23 mouse cellular contexts compared by ENCODE assay signal in the genomic region with DNA sequence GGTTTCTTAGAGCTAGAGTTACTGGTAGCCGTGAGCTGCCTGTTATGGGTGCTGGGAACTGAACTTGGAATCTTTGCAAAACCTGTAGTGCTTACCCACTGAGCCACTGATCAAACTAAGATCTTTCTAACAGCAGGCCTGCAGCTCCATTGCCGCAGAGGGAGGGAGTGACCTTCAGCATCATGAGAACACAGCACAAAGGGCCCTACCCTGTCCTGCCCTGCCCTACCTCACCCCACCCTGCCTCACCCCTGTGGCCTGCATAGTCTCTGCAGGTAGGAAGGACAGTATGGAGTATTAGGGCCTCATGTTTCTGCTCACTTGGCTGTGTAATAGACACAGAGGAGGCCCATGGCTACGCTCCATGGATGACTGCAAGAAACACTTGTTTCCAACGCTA. TPM values are rescaled to one million over a fixed set of nuclear protein-coding genes. Genes with fewer than 3 reads are reported as not detected.
DNase-seq lines count a peak whose midpoint lies in the region; ATAC-seq and TF ChIP-seq lines count a peak whose summit lies in the region.
"Had no signal": no experiment of that assay in that cellular context is flagged by ENCODE, and none has a peak within 500 bp of the region (broad histone marks: within the 10 kb centered on the region; RNA-seq: fewer than 3 reads in every experiment).

No protein-coding gene starts in this region.

- peaks cover 31% of the 10 kb centered on the region for H3K4me1 ChIP-seq in heart, embryonic 15.5 days (replicated peaks)
- H3K4me1 ChIP-seq in E14TG2a.4 (replicated peaks; ENCODE audit: low read depth, low read length) = peaks cover 64% of the 10 kb centered on the region
- H3K4me1 ChIP-seq in small intestine, adult 2 months (ENCODE audit: control insufficient read depth, insufficient read depth, insufficient read length, low read length) = peaks cover 17% of the 10 kb centered on the region
- H3K4me1 ChIP-seq in hindbrain, embryonic 14.5 days (replicated peaks; ENCODE audit: control insufficient read depth, insufficient read depth, low read length) = 0 out of 2 replicates have a peak, but pooled peaks cover 12% of the 10 kb centered on the region
- H3K4me1 ChIP-seq: forebrain, embryonic 15.5 days had no signal

- no peak for DNase-seq in heart, postnatal 25 days (ENCODE audit: low spot score)
- peak; percentile 84 for DNase-seq in ZHBTc4 (ENCODE audit: low read depth, low spot score)
- DNase-seq in thymus, adult 18-20 months = no peak
- no peak for DNase-seq in hindbrain, embryonic 14.5 days (ENCODE audit: low spot score)
- DNase-seq in ovary, postnatal 36 days (ENCODE audit: low spot score) = no peak
- DNase-seq: cerebellum, adult 9-10 months; gastrocnemius, postnatal 14 days; kidney, adult 11 months; lung, adult 2 months; right cerebral cortex, postnatal 25 days had no signal

- no peak overlapping the region for H3K9ac ChIP-seq in heart, embryonic 15.5 days
- no peak overlapping the region for H3K9ac ChIP-seq in hindbrain, embryonic 14.5 days
- H3K9ac ChIP-seq: embryonic facial prominence, embryonic 13.5 days; forebrain, embryonic 15.5 days; hindbrain, embryonic 13.5 days; limb, embryonic 12.5 days; liver, embryonic 12.5 days had no signal

- no peaks in the 10 kb centered on the region for H3K36me3 ChIP-seq in heart, embryonic 15.5 days
- H3K36me3 ChIP-seq in E14TG2a.4 (ENCODE audit: insufficient read depth, low read length) = no peaks in the 10 kb centered on the region
- no peaks in the 10 kb centered on the region for H3K36me3 ChIP-seq in small intestine, adult 2 months (ENCODE audit: control insufficient read depth, insufficient read depth, low read length)
- H3K36me3 ChIP-seq in hindbrain, embryonic 14.5 days (replicated peaks; ENCODE audit: control insufficient read depth, insufficient read depth) = no peaks in the 10 kb centered on the region
- H3K36me3 ChIP-seq: embryonic facial prominence, embryonic 13.5 days; forebrain, embryonic 15.5 days; hindbrain, embryonic 13.5 days; limb, embryonic 12.5 days; liver, embryonic 12.5 days; midbrain, embryonic 10.5 days had no signal

- WGBS in heart, embryonic 15.5 days = 80% methylated on average over 4 of the region's 4 CpGs
- 43% methylated on average over 4 of the region's 4 CpGs for whole genome bisulfite sequencing in small intestine, adult 2 months
- 90% methylated on average over 4 of the region's 4 CpGs for WGBS in hindbrain, embryonic 14.5 days

- peak; percentile 47; the same call in 1 of the 2 replicates for ATAC-seq in heart, embryonic 15.5 days (replicated peaks; ENCODE audit: insufficient number of reproducible peaks, insufficient read depth, low FRiP score, low read depth)
- ATAC-seq in hindbrain, embryonic 14.5 days (ENCODE audit: low FRiP score) = no peak
- ATAC-seq: forebrain, embryonic 15.5 days; liver, embryonic 12.5 days; Patski had no signal

- TF ChIP-seq POLR2A in small intestine, adult 2 months (IDR thresholded peaks at IDR 0.05; ENCODE audit: low read depth, low read length) = no peak; the same call in 1 of the 2 replicates

- H3K27me3 ChIP-seq in heart, embryonic 15.5 days = no peaks in the 10 kb centered on the region
- no peaks in the 10 kb centered on the region for H3K27me3 ChIP-seq in E14TG2a.4 (ENCODE audit: insufficient read depth, low read length)
- H3K27me3 ChIP-seq in small intestine, adult 2 months (ENCODE audit: control insufficient read depth, insufficient read depth, low read length) = no peaks in the 10 kb centered on the region
- no peaks in the 10 kb centered on the region for H3K27me3 ChIP-seq in hindbrain, embryonic 14.5 days (ENCODE audit: control insufficient read depth, insufficient read depth, low read length)
- H3K27me3 ChIP-seq: embryonic facial prominence, embryonic 13.5 days; forebrain, embryonic 15.5 days; Patski had no signal

- no peaks in the 10 kb centered on the region for H3K9me3 ChIP-seq in heart, embryonic 15.5 days (replicated peaks)
- no peaks in the 10 kb centered on the region for H3K9me3 ChIP-seq in E14TG2a.4 (ENCODE audit: low read length)
- H3K9me3 ChIP-seq in hindbrain, embryonic 14.5 days (ENCODE audit: control insufficient read depth, low read length) = no peaks in the 10 kb centered on the region
- H3K9me3 ChIP-seq: embryonic facial prominence, embryonic 13.5 days; forebrain, embryonic 15.5 days; limb, embryonic 12.5 days; liver, embryonic 12.5 days; midbrain, embryonic 10.5 days had no signal

- intact Hi-C loops in heart, postnatal 25 days (cut with DNase I) = no loop called here

- TF ChIP-seq CTCF in E14TG2a.4 (conservative IDR thresholded peaks at IDR 0.05; ENCODE audit: low read length) = no peak
- no peak for TF ChIP-seq CTCF in small intestine, adult 2 months (IDR thresholded peaks at IDR 0.05; ENCODE audit: extremely low read depth, insufficient read length, insufficient replicate concordance, low read depth, low read length)

- no peak overlapping the region for H3K4me2 ChIP-seq in heart, embryonic 15.5 days
- no peak overlapping the region for H3K4me2 ChIP-seq in hindbrain, embryonic 14.5 days (replicated peaks)
- H3K4me2 ChIP-seq: embryonic facial prominence, embryonic 13.5 days; forebrain, embryonic 15.5 days; hindbrain, embryonic 13.5 days; limb, embryonic 12.5 days; liver, embryonic 12.5 days had no signal

- no peak overlapping the region for H3K4me3 ChIP-seq in heart, embryonic 15.5 days
- peak overlapping the region; percentile 8; the same call in 1 of the 2 replicates for H3K4me3 ChIP-seq in E14TG2a.4 (replicated peaks; ENCODE audit: low read length)
- H3K4me3 ChIP-seq in small intestine, adult 2 months (ENCODE audit: low read depth, low read length) = no peak overlapping the region
- no peak overlapping the region for H3K4me3 ChIP-seq in hindbrain, embryonic 14.5 days (replicated peaks; ENCODE audit: low read length)
- H3K4me3 ChIP-seq: embryonic facial prominence, embryonic 13.5 days; forebrain, embryonic 15.5 days; hindbrain, embryonic 13.5 days; limb, embryonic 12.5 days; liver, embryonic 12.5 days; midbrain, embryonic 10.5 days had no signal

- H3K27ac ChIP-seq in heart, embryonic 15.5 days = no peak overlapping the region
- peak overlapping the region; percentile 82 for H3K27ac ChIP-seq in small intestine, adult 2 months (ENCODE audit: insufficient read depth, low read depth, low read length)
- H3K27ac ChIP-seq in hindbrain, embryonic 14.5 days = no peak overlapping the region
- H3K27ac ChIP-seq: embryonic facial prominence, embryonic 13.5 days; forebrain, embryonic 15.5 days; hindbrain, embryonic 13.5 days; limb, embryonic 12.5 days; liver, embryonic 12.5 days; midbrain, embryonic 10.5 days had no signal

RNA-seq across cellular contexts. Expression of a gene that starts 27.1 kb away (rescaled TPM):
- 1.7 and 2.3 TPM in 2 replicates for polyA plus RNA-seq in heart, embryonic 15.5 days (2015; fragmentation: Nextera tagmentation; extraction: Ambion mirVana)
- 1 to 10 TPM; 1.5 TPM for total RNA-seq in heart, postnatal 25 days (2021)
- polyA plus RNA-seq in small intestine, adult 2 months (2012; rRNA removed) = 1.5 and 2.0 TPM in 2 replicates
- 1.4 and 2.0 TPM in 2 replicates for polyA plus RNA-seq in hindbrain, embryonic 14.5 days (2014; fragmentation: Nextera tagmentation; extraction: Ambion mirVana)
- total RNA-seq: midbrain, postnatal 0 days had no signal

RNA-seq across cellular contexts. Expression of a gene that starts 45.5 kb away (rescaled TPM):
- 0.28 and 0.29 TPM in 2 replicates for polyA plus RNA-seq in heart, embryonic 15.5 days (2015; fragmentation: Nextera tagmentation; extraction: Ambion mirVana)
- under 1 TPM in 1 of 2 experiments, not detected in 1; 0.08 TPM for total RNA-seq in heart, postnatal 25 days (2021)
- 0.04 TPM in 1 of 2 replicates, not detected in the other for polyA plus RNA-seq in small intestine, adult 2 months (2012; rRNA removed)
- polyA plus RNA-seq in hindbrain, embryonic 14.5 days (2014; fragmentation: Nextera tagmentation; extraction: Ambion mirVana) = not detected in 2 replicates
- total RNA-seq: layer of hippocampus, postnatal 25 days; midbrain, postnatal 0 days; neutrophil, adult 5-6 weeks had no signal
- polyA plus RNA-seq: hindbrain, embryonic 13.5 days; midbrain, embryonic 10.5 days; midbrain, postnatal 0 days had no signal

RNA-seq across cellular contexts. Expression of a gene that starts 56.4 kb away (rescaled TPM):
- 46.8 and 54.0 TPM in 2 replicates for polyA plus RNA-seq in heart, embryonic 15.5 days (2015; fragmentation: Nextera tagmentation; extraction: Ambion mirVana)
- 10 to 100 TPM; 16.8 to 17.5 TPM for total RNA-seq in heart, postnatal 25 days (2021)
- polyA plus RNA-seq in small intestine, adult 2 months (2012; rRNA removed) = 4.5 and 5.6 TPM in 2 replicates
- polyA plus RNA-seq in hindbrain, embryonic 14.5 days (2014; fragmentation: Nextera tagmentation; extraction: Ambion mirVana) = 27.1 and 27.9 TPM in 2 replicates
